Mouse (Mus musculus) liver (tissue): Measurements from ENCODE around the gene Zfp263.

Experiments used
- DNase-seq: peaks from one replicate; pipeline ENCODE4 v3.0.0-alpha.2; 2020; ENCODE audit warnings: mixed read lengths

Gene Zfp263

GRCm38 (mm10) chr16:3743503-3744185 is at the start of gene Zfp263:
TSS of gene Zfp263 (plus strand) at chr16:3744093.
- DNase-seq: peak; percentile 99

GRCm38 (mm10) chr16:3699281-3699680 is 44.6 kb upstream of the Zfp263 start:
- no peak for DNase-seq

- no peak for DNase-seq
Measured at GRCm38 (mm10) chr16:3700893-3701292, 43.0 kb upstream of the Zfp263 start.

GRCm38 (mm10) chr16:3706680-3707079 is 37.2 kb upstream of the Zfp263 start:
- DNase-seq: no peak

- DNase-seq: no peak
Measured at GRCm38 (mm10) chr16:3714731-3715130, 29.2 kb upstream of the Zfp263 start.

- DNase-seq: no peak
Measured at GRCm38 (mm10) chr16:3717980-3718379, 25.9 kb upstream of the Zfp263 start, which contains the start of gene Mefv. TSS of gene Mefv (minus strand) at chr16:3718097.

DNA sequence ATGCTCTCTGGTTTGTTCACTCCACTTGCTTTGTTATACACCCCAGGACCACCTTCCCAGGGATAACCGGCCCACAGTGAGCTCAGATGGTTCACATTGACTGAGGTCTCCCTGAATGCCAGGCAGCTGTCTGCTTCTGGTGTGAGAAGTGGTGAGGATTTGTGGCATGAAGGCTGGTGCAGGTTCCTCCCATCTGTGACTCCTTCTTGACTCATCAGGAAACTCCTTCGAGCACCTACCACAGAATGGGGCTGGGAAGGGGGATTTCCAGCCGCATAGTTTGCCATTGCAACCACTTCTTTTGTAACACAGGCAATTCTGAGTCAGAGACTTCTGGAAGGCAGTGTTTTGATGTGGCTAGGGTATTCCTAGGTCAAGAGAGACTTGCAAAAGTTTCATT is 20.7 kb upstream of the Zfp263 start:
- no peak for DNase-seq

- DNase-seq: no peak
Measured at GRCm38 (mm10) chr16:3727980-3728720, 15.7 kb upstream of the Zfp263 start.

DNA sequence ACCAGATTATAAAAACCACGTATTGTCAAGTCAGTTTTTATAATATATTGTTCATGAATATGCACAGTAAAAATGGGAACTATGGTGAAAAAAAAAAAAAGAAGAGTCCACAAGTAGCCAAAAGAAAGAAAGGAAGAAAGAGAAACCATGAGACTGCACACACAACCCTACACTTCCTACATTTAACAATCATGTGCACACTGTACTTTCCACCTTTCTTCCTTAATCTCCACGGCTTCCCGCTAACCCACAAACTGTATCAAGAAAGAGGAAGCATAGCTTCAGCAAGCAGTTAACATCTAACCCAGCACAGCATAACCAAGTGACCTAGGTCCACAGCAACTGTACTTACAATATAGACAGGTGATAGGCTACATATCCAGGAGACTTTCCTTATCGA is 11.3 kb upstream of the Zfp263 start:
- DNase-seq: no peak

DNA sequence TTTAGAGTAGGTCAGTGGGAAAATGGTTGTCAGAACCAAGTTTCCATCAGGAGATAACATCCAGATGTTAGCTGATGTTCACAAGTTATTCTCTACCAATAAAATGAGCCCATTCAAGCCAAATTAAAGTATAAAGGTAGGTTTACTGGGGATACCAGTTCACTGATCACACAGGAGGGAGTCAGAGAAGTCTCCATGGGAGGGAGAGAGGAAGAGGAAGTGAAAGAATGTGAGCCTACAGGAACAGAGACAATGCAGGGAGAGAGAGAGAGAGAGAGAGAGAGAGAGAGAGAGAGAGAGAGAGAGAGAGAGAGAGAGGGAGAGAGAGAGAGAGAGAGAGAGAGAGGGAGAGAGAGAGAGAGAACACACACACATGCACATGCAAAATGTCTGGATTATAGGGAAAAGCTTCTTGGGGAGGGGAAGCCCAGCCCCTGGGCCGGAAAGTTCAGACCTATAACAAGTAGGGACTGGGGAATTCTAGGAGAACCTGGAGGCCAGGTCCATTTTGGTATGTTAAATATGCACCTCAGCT is 10.6 kb upstream of the Zfp263 start:
- no peak for DNase-seq

- no peak for DNase-seq
Measured at GRCm38 (mm10) chr16:3742466-3742865, 1.4 kb upstream of the Zfp263 start.

GRCm38 (mm10) chr16:3744186-3744700 is 350 bp downstream of the Zfp263 start:
- no peak for DNase-seq

GRCm38 (mm10) chr16:3745656-3746055 is 1.8 kb downstream of the Zfp263 start:
- DNase-seq: no peak

- no peak for DNase-seq
Measured at GRCm38 (mm10) chr16:3748976-3749375, 5.1 kb downstream of the Zfp263 start.

DNA sequence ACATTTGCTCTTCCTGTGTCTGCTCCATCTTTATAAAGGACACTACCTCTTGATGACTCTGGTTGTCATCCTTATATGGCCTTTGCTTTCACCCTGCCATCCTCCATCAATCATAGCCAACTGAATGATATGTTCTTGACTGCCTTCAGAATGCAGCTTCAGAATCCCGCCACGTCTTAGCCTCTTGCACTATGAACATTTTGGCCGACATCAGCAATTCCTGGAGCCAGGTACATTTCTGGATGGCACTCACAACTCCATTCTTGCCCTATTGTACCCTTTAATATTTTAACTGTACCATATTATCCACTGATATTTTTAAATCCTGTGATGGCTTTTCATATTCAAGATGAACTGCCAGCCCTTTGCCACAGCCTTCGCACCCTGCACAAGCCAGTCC is 27.7 kb downstream of the Zfp263 start:
- no peak for DNase-seq

DNA sequence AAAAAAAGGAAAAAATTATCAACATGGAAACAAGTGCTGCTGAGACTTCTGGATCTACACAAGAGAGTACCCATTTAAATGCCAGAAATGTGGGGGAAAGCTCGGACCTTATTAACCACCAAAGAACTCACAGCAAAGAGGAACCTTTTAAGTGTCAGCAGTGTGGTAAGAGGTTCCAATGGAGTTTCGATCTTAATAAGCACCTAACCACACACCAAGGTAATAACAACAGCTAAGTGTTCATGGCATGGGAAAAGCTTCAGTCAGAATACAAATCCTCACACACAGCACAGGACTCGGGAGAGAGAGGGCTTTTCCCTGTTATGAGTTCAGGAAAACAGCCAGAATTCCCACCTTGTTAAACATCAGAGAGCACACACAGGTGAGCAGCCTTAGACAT is 32.5 kb downstream of the Zfp263 start:
- no peak for DNase-seq

DNA sequence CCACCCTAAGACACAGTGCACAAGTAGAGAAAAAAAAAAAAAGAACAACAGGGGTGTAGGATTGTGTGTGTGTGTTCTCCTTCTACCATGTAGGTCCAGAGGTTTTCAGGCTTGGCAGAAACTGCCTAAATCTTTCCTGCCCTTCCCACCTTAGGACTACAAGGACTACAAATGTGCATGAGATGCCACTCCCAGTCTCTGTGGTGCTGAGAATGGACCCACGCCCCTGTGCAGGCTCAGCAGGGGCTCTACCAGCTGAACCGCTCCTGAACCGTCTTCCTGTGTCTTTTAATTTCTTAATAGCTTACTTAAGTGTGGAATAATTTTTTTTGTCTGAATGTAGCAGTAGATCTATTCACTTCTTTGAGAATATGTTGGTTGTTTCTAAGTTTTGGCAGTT is 34.1 kb downstream of the Zfp263 start:
- DNase-seq: no peak

DNA sequence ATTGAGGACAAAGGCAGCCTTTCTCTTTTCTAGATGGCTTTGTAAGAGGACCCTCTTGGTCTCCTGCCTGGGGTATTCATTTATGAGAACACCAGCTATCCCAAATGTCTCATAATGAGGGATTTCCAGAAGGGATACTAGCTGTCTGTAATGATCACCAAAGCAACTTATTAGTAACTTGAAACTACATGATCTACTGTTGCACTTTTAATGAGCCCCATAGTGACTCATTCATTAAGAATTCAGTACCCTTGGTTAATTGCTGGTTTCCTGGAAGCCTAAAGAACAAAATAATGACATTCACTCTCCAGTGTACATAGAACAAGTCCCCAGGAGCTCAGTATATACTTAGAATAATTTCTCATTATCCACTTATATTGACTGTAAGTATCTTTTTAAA is 37.3 kb downstream of the Zfp263 start:
- DNase-seq: no peak

DNA sequence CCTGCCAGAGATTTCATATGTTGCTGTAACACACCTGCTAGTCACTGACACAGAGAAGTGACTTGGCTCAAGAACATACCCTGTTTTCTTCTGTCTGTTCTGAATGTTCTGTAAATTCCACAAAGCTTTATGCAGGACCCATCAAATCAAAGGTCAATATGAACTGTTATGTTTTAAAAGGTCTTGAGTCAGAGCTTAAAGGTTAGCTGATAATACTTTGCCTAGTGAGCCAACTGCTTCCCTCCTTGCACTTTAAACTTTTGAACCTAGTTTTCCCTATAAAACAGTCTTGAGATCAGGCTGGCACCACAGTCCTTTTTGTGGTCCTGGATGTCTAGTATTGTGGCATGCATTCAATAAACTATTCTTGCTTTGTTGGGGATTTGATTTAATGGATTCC is 44.5 kb downstream of the Zfp263 start:
- no peak for DNase-seq
